ENCODE assay signal across 21 mouse cellular contexts in genomic region chr1:36633920-36634319, GRCm38 (mm10). TPM values are rescaled to one million over a fixed set of nuclear protein-coding genes. Genes with fewer than 3 reads are reported as not detected.
DNase-seq lines count a peak whose midpoint lies in the region; ATAC-seq and TF ChIP-seq lines count a peak whose summit lies in the region.
"Had no signal": no experiment of that assay in that cellular context is flagged by ENCODE, and none has a peak within 500 bp of the region (broad histone marks: within the 10 kb centered on the region; RNA-seq: fewer than 3 reads in every experiment).

No protein-coding gene starts in this region.

- no peaks in the 10 kb centered on the region for H3K36me3 ChIP-seq in hindbrain, embryonic 10.5 days
- no peaks in the 10 kb centered on the region for H3K36me3 ChIP-seq in hindbrain, embryonic 16.5 days (ENCODE audit: control insufficient read depth, insufficient read depth, low read length)
- no peaks in the 10 kb centered on the region for H3K36me3 ChIP-seq in hindbrain, postnatal 0 days (ENCODE audit: insufficient read depth, low read length)
- H3K36me3 ChIP-seq: heart, embryonic 13.5 days; limb, embryonic 12.5 days; liver, embryonic 13.5 days had no signal

- WGBS in hindbrain, embryonic 10.5 days: 67% methylated on average over 5 of the region's 5 CpGs
- 63% methylated on average over 5 of the region's 5 CpGs for WGBS in hindbrain, embryonic 16.5 days
- WGBS in hindbrain, postnatal 0 days: 50% methylated on average over 5 of the region's 5 CpGs

- H3K4me1 ChIP-seq in hindbrain, embryonic 10.5 days (replicated peaks): peaks cover 55% of the 10 kb centered on the region
- peaks cover 5% of the 10 kb centered on the region for H3K4me1 ChIP-seq in hindbrain, embryonic 16.5 days (ENCODE audit: control insufficient read depth, insufficient read depth, low read depth, low read length)
- 0 out of 2 replicates have a peak, but pooled peaks cover 8% of the 10 kb centered on the region for H3K4me1 ChIP-seq in hindbrain, postnatal 0 days (ENCODE audit: insufficient read depth, low read length)

- no peak for TF ChIP-seq CTCF in left cerebral cortex, adult 2 months (IDR thresholded peaks at IDR 0.05)
- no peak for TF ChIP-seq CTCF in hindbrain, postnatal 0 days (IDR thresholded peaks at IDR 0.05; ENCODE audit: low read depth)

- peak overlapping the region; percentile 56 for H3K27ac ChIP-seq in hindbrain, embryonic 10.5 days
- H3K27ac ChIP-seq in hindbrain, embryonic 16.5 days (ENCODE audit: low read depth, low read length): no peak overlapping the region
- H3K27ac ChIP-seq in left cerebral cortex, adult 2 months: peak overlapping the region; percentile 53; the same call in 1 of the 2 replicates
- H3K27ac ChIP-seq in hindbrain, postnatal 0 days: 0 out of 2 replicates have a peak overlapping the region, but pooled peaks have one; percentile 20
- H3K27ac ChIP-seq: forebrain, embryonic 13.5 days; heart, embryonic 13.5 days; liver, embryonic 13.5 days had no signal

- no peak for ATAC-seq in cerebellum, adult (ENCODE audit: insufficient number of reproducible peaks, low FRiP score, low TSS enrichment)
- no peak for ATAC-seq in hindbrain, embryonic 16.5 days
- ATAC-seq in hindbrain, postnatal 0 days: 0 out of 2 replicates have a peak, but pooled peaks have one; percentile 6

- no peak overlapping the region for H3K9ac ChIP-seq in hindbrain, embryonic 16.5 days (ENCODE audit: low read depth, low read length)
- H3K9ac ChIP-seq in hindbrain, postnatal 0 days (replicated peaks; ENCODE audit: low read length): no peak overlapping the region
- H3K9ac ChIP-seq: forebrain, embryonic 13.5 days; heart, embryonic 13.5 days; limb, embryonic 12.5 days; liver, embryonic 13.5 days; lung, embryonic 14.5 days had no signal

- no peak overlapping the region for H3K4me2 ChIP-seq in hindbrain, embryonic 16.5 days (ENCODE audit: low read length)
- H3K4me2 ChIP-seq in hindbrain, postnatal 0 days (ENCODE audit: low read depth, low read length): no peak overlapping the region
- H3K4me2 ChIP-seq: forebrain, embryonic 13.5 days; heart, embryonic 13.5 days; limb, embryonic 12.5 days; liver, embryonic 13.5 days; lung, embryonic 14.5 days had no signal

- DNase-seq in cerebellum, adult 9-10 months: peak; percentile 40
- no peak for DNase-seq in hindbrain, embryonic 10.5 days (ENCODE audit: low spot score)
- no peak for DNase-seq in left cerebral cortex, adult 2 months (ENCODE audit: extremely low spot score in 1 of 2, low spot score in 2 of 2)
- DNase-seq in left cerebral cortex, adult 11 months (ENCODE audit: low spot score): no peak
- no peak for DNase-seq in hindbrain, postnatal 0 days (ENCODE audit: low spot score)
- no peak for DNase-seq in kidney, postnatal 4 days
- DNase-seq: adrenal gland, postnatal 25 days; heart, postnatal 36 days; kidney, adult 9 months; kidney, postnatal 25 days; liver, embryonic 13.5 days; lung, embryonic 14.5 days; lung, postnatal 36 days; right cerebral cortex, postnatal 4 days had no signal

- no peaks in the 10 kb centered on the region for H3K9me3 ChIP-seq in hindbrain, embryonic 10.5 days
- H3K9me3 ChIP-seq in hindbrain, embryonic 16.5 days (ENCODE audit: control insufficient read depth, low read length): no peaks in the 10 kb centered on the region
- no peaks in the 10 kb centered on the region for H3K9me3 ChIP-seq in hindbrain, postnatal 0 days (ENCODE audit: low read length)
- H3K9me3 ChIP-seq: forebrain, embryonic 13.5 days; heart, embryonic 13.5 days; limb, embryonic 12.5 days; liver, embryonic 13.5 days had no signal

- no peaks in the 10 kb centered on the region for H3K27me3 ChIP-seq in hindbrain, embryonic 10.5 days (ENCODE audit: insufficient read depth, poor library complexity, severe bottlenecking)
- H3K27me3 ChIP-seq in hindbrain, embryonic 16.5 days (replicated peaks; ENCODE audit: control insufficient read depth, insufficient read depth, low read length): no peaks in the 10 kb centered on the region
- no peaks in the 10 kb centered on the region for H3K27me3 ChIP-seq in hindbrain, postnatal 0 days (ENCODE audit: insufficient read depth, low read length)
- H3K27me3 ChIP-seq: forebrain, embryonic 13.5 days; heart, embryonic 13.5 days; limb, embryonic 12.5 days; liver, embryonic 13.5 days had no signal

- intact Hi-C loops in left cerebral cortex, adult 2 months (cut with DNase I): no loop called here

- H3K4me3 ChIP-seq in hindbrain, embryonic 10.5 days: no peak overlapping the region
- no peak overlapping the region for H3K4me3 ChIP-seq in hindbrain, embryonic 16.5 days (ENCODE audit: low read length)
- H3K4me3 ChIP-seq in left cerebral cortex, adult 2 months: no peak overlapping the region
- no peak overlapping the region for H3K4me3 ChIP-seq in hindbrain, postnatal 0 days (ENCODE audit: low read length)
- H3K4me3 ChIP-seq: forebrain, embryonic 13.5 days; heart, embryonic 13.5 days; limb, embryonic 12.5 days; liver, embryonic 13.5 days had no signal

RNA-seq across cellular contexts. Expression of gene Fam178b, which starts 49.1 kb away (rescaled TPM):
- polyA plus RNA-seq in hindbrain, embryonic 10.5 days (2016; fragmentation: Nextera tagmentation; extraction: Ambion mirVana): 0.42 and 0.46 TPM in 2 replicates
- 0.28 and 0.76 TPM in 2 replicates for polyA plus RNA-seq in hindbrain, embryonic 16.5 days (2015; fragmentation: Nextera tagmentation; extraction: Ambion mirVana)
- total RNA-seq in left cerebral cortex, adult 2 months (2021): under 1 TPM in 1 of 2 experiments, not detected in 1; 0.40 TPM
- not detected in 2 replicates for total RNA-seq in hindbrain, postnatal 0 days (2014; rRNA removed)
- polyA plus RNA-seq in hindbrain, postnatal 0 days (2015; fragmentation: Nextera tagmentation; extraction: Ambion mirVana): 0.21 and 0.41 TPM in 2 replicates
- total RNA-seq: CH12.LX had no signal
- polyA plus RNA-seq: embryonic facial prominence, embryonic 11.5 days had no signal

RNA-seq across cellular contexts. Expression of gene Cox5b, which starts 57.3 kb away (rescaled TPM):
- 566 and 596 TPM in 2 replicates for polyA plus RNA-seq in hindbrain, embryonic 10.5 days (2016; fragmentation: Nextera tagmentation; extraction: Ambion mirVana)
- 711 and 823 TPM in 2 replicates for polyA plus RNA-seq in hindbrain, embryonic 16.5 days (2015; fragmentation: Nextera tagmentation; extraction: Ambion mirVana)
- total RNA-seq in left cerebral cortex, adult 2 months (2021): 100 to 1,000 TPM; 533 to 600 TPM
- total RNA-seq in hindbrain, postnatal 0 days (2014; rRNA removed): 346 and 404 TPM in 2 replicates
- 977 and 1,021 TPM in 2 replicates for polyA plus RNA-seq in hindbrain, postnatal 0 days (2015; fragmentation: Nextera tagmentation; extraction: Ambion mirVana)
